Mouse (Mus musculus): ENCODE results near the gene Wdr11.
A peak's percentile ranks its signal among the peaks of the same experiment; 100 is the strongest.

Wdr11 gene

GRCm38 (mm10) chr7:129591371-129592131, at the start of gene Wdr11:
Wdr11 (plus strand) TSS chr7:129591863.
- peak; percentile 48 to 56 for DNase-seq (ENCODE audit: low read depth in 2 of 2, low spot score in 2 of 2)

GRCm38 (mm10) chr7:129567541-129567940, 24.1 kb upstream of the Wdr11 start:
- DNase-seq (ENCODE audit: low read depth in 2 of 2, low spot score in 2 of 2): no peak

GRCm38 (mm10) chr7:129568338-129568737, 23.3 kb upstream of the Wdr11 start:
- DNase-seq (ENCODE audit: low read depth in 2 of 2, low spot score in 2 of 2): no peak

GRCm38 (mm10) chr7:129574471-129574870, 17.2 kb upstream of the Wdr11 start:
- DNase-seq (ENCODE audit: low read depth in 2 of 2, low spot score in 2 of 2): no peak

- no peak for DNase-seq (ENCODE audit: low read depth in 2 of 2, low spot score in 2 of 2)
These were observed 16.4 kb upstream of the Wdr11 start for GRCm38 (mm10) chr7:129575110-129575784.

GRCm38 (mm10) chr7:129592132-129592745, 576 bp downstream of the Wdr11 start:
- DNase-seq (ENCODE audit: low read depth in 2 of 2, low spot score in 2 of 2): no peak

GRCm38 (mm10) chr7:129597186-129597585, 5.5 kb downstream of the Wdr11 start:
- DNase-seq (ENCODE audit: low read depth in 2 of 2, low spot score in 2 of 2): no peak

GRCm38 (mm10) chr7:129606291-129606690, 14.6 kb downstream of the Wdr11 start:
- no peak for DNase-seq (ENCODE audit: low read depth in 2 of 2, low spot score in 2 of 2)

- DNase-seq (ENCODE audit: low read depth in 2 of 2, low spot score in 2 of 2): no peak
These were observed 29.5 kb downstream of the Wdr11 start for GRCm38 (mm10) chr7:129621141-129621540.

GRCm38 (mm10) chr7:129630351-129630750, 38.7 kb downstream of the Wdr11 start:
- DNase-seq (ENCODE audit: low read depth in 2 of 2, low spot score in 2 of 2): no peak

GRCm38 (mm10) chr7:129631453-129631852, 39.8 kb downstream of the Wdr11 start:
- DNase-seq (ENCODE audit: low read depth in 2 of 2, low spot score in 2 of 2): no peak

- DNase-seq (ENCODE audit: low read depth in 2 of 2, low spot score in 2 of 2): no peak
These were observed 44.4 kb downstream of the Wdr11 start for GRCm38 (mm10) chr7:129635898-129636640.

GRCm38 (mm10) chr7:129636992-129637391, 45.3 kb downstream of the Wdr11 start:
- no peak for DNase-seq (ENCODE audit: low read depth in 2 of 2, low spot score in 2 of 2)

- no peak for DNase-seq (ENCODE audit: low read depth in 2 of 2, low spot score in 2 of 2)
These were observed 46.3 kb downstream of the Wdr11 start for GRCm38 (mm10) chr7:129637906-129638475.

- no peak for DNase-seq (ENCODE audit: low read depth in 2 of 2, low spot score in 2 of 2)
These were observed 47.3 kb downstream of the Wdr11 start for GRCm38 (mm10) chr7:129639006-129639405.

GRCm38 (mm10) chr7:129639833-129640232, 48.2 kb downstream of the Wdr11 start:
- DNase-seq (ENCODE audit: low read depth in 2 of 2, low spot score in 2 of 2): no peak

- no peak for DNase-seq (ENCODE audit: low read depth in 2 of 2, low spot score in 2 of 2)
These were observed 51.6 kb downstream of the Wdr11 start for GRCm38 (mm10) chr7:129643290-129643689.

GRCm38 (mm10) chr7:129647798-129648197, 56.1 kb downstream of the Wdr11 start:
- DNase-seq (ENCODE audit: low read depth in 2 of 2, low spot score in 2 of 2): no peak

- peak; percentile 32 to 39 for DNase-seq (ENCODE audit: low read depth in 2 of 2, low spot score in 2 of 2)
These were observed 57.3 kb downstream of the Wdr11 start for GRCm38 (mm10) chr7:129648938-129649337.

GRCm38 (mm10) chr7:129650717-129651116, 59.1 kb downstream of the Wdr11 start:
- no peak for DNase-seq (ENCODE audit: low read depth in 2 of 2, low spot score in 2 of 2)

- DNase-seq (ENCODE audit: low read depth in 2 of 2, low spot score in 2 of 2): no peak
These were observed 60.1 kb downstream of the Wdr11 start for GRCm38 (mm10) chr7:129651781-129652180.

Data from CD8-positive naive resting alpha-beta T cell, adult 2 months (primary cell).